Mouse (Mus musculus) testis, adult 2 months (tissue): ENCODE measurements around the gene Tbc1d24. TPM values are rescaled to one million over a fixed set of nuclear protein-coding genes. Genes with fewer than 3 reads are reported as not detected.

ENCODE experiments used
- H3K27ac ChIP-seq: fragments of 200-500 bp; 2 replicates; pipeline ENCODE4 v1.5.1; 2012; ENCODE audit warnings: low read depth, low read length; ENCODE audit not compliant: control insufficient read depth, insufficient read depth
- H3K27me3 ChIP-seq: fragments of 200-500 bp; 2 replicates; pipeline ENCODE4 v1.6.1; 2012; ENCODE audit warnings: mild to moderate bottlenecking, low read length, moderate library complexity; ENCODE audit not compliant: control insufficient read depth, insufficient read depth
- H3K36me3 ChIP-seq: fragments of 200-500 bp; 2 replicates; pipeline ENCODE4 v1.6.1; 2012; ENCODE audit warnings: mild to moderate bottlenecking, low read length; ENCODE audit not compliant: control insufficient read depth, insufficient read depth
- H3K4me1 ChIP-seq: fragments of 200-500 bp; 2 replicates; pipeline ENCODE4 v1.6.1; 2012; ENCODE audit warnings: low read length; ENCODE audit not compliant: control insufficient read depth, insufficient read depth
- H3K4me3 ChIP-seq: fragments of 200-500 bp; 2 replicates; pipeline ENCODE4 v1.5.1; 2012; ENCODE audit warnings: low read depth, mild to moderate bottlenecking, low read length, moderate library complexity, mixed read lengths; ENCODE audit not compliant: control insufficient read depth
- CTCF ChIP-seq: fragments of 200-500 bp; IDR thresholded peaks from 2 replicates; pipeline ENCODE4 v1.5.1; 2012; ENCODE audit warnings: low read depth, mild to moderate bottlenecking, inconsistent platforms, low read length, moderate library complexity; ENCODE audit not compliant: control insufficient read depth, insufficient read depth, insufficient replicate concordance
- POLR2A ChIP-seq: fragments of 200-500 bp; IDR thresholded peaks from 2 replicates; pipeline ENCODE4 v1.6.1; 2012; ENCODE audit warnings: low read depth, mild to moderate bottlenecking, inconsistent platforms, low read length, moderate library complexity; ENCODE audit not compliant: control insufficient read depth
- polyA plus RNA-seq: library from polyadenylated mRNA; depleted of rRNA; stranded (reverse); fragments of >200 nt; gene quantifications from 2 replicates; pipeline ENCODE4 v1.2.3, GENCODE M21; 2012

Gene Tbc1d24
- polyA plus RNA-seq, 1 experiment = 9.5 TPM

GRCm38 (mm10) chr17:24155742-24156141, 49.6 kb downstream of the Tbc1d24 start:
- peaks cover 10% of the 10 kb centered on the region for H3K4me1 ChIP-seq
- no peaks in the 10 kb centered on the region; the same call in 1 of the 2 replicates for H3K36me3 ChIP-seq
- no peak overlapping the region for H3K27ac ChIP-seq
- TF ChIP-seq POLR2A = no peak
- TF ChIP-seq CTCF = no peak
- no peaks in the 10 kb centered on the region for H3K27me3 ChIP-seq
- no peak overlapping the region for H3K4me3 ChIP-seq

GRCm38 (mm10) chr17:24154463-24154862, 50.9 kb downstream of the Tbc1d24 start:
- no peak overlapping the region for H3K4me3 ChIP-seq
- no peak overlapping the region for H3K27ac ChIP-seq
- H3K4me1 ChIP-seq = peaks cover 10% of the 10 kb centered on the region
- H3K36me3 ChIP-seq = no peaks in the 10 kb centered on the region; the same call in 1 of the 2 replicates
- H3K27me3 ChIP-seq = no peaks in the 10 kb centered on the region
- TF ChIP-seq CTCF (no peak), POLR2A (no peak)

GRCm38 (mm10) chr17:24151890-24152563, 53.3 kb downstream of the Tbc1d24 start:
- Histone ChIP-seq H3K27me3 (no peaks in the 10 kb centered on the region), H3K4me3 (peak overlapping the region; percentile 94), H3K27ac (peak overlapping the region; percentile 84), H3K4me1 (peaks cover 10% of the 10 kb centered on the region), H3K36me3 (no peaks in the 10 kb centered on the region; the same call in 1 of the 2 replicates)
- TF ChIP-seq POLR2A = peak; percentile 63
- peak; percentile 61; the same call in 1 of the 2 replicates for TF ChIP-seq CTCF

GRCm38 (mm10) chr17:24151382-24151781, 54.0 kb downstream of the Tbc1d24 start:
- Histone ChIP-seq H3K4me3 (peak overlapping the region; percentile 94), H3K36me3 (no peaks in the 10 kb centered on the region; the same call in 1 of the 2 replicates), H3K27me3 (no peaks in the 10 kb centered on the region), H3K4me1 (peaks cover 10% of the 10 kb centered on the region), H3K27ac (peak overlapping the region; percentile 84)
- TF ChIP-seq CTCF (no peak), POLR2A (no peak)

GRCm38 (mm10) chr17:24150824-24151223, 54.5 kb downstream of the Tbc1d24 start, which contains the start of gene Pdpk1:
TSS of gene Pdpk1 (minus strand) at chr17:24150924.
- Histone ChIP-seq H3K36me3 (no peaks in the 10 kb centered on the region; the same call in 1 of the 2 replicates), H3K27me3 (no peaks in the 10 kb centered on the region), H3K4me1 (peaks cover 10% of the 10 kb centered on the region), H3K4me3 (peak within 1 kb of the TSS; percentile 94), H3K27ac (peak within 1 kb of the TSS; percentile 84)
- TF ChIP-seq POLR2A (peak; percentile 36; the same call in 1 of the 2 replicates), CTCF (no peak)

- peaks cover 10% of the 10 kb centered on the region for H3K4me1 ChIP-seq
- H3K27ac ChIP-seq = no peak overlapping the region; the same call in 1 of the 2 replicates
- H3K27me3 ChIP-seq = no peaks in the 10 kb centered on the region
- no peak for TF ChIP-seq POLR2A
- TF ChIP-seq CTCF = no peak
- H3K36me3 ChIP-seq = no peaks in the 10 kb centered on the region; the same call in 1 of the 2 replicates
- H3K4me3 ChIP-seq = peak overlapping the region; percentile 63
Observed at GRCm38 (mm10) chr17:24149421-24149820, 55.9 kb downstream of the Tbc1d24 start.

GRCm38 (mm10) chr17:24142897-24143296, 62.5 kb downstream of the Tbc1d24 start:
- Histone ChIP-seq H3K27ac (no peak overlapping the region), H3K4me1 (peaks cover 7% of the 10 kb centered on the region), H3K4me3 (peak overlapping the region; percentile 50), H3K36me3 (no peaks in the 10 kb centered on the region), H3K27me3 (no peaks in the 10 kb centered on the region)
- TF ChIP-seq POLR2A (no peak), CTCF (no peak)

- H3K27ac ChIP-seq = peak overlapping the region; percentile 85
- H3K4me1 ChIP-seq = peaks cover 9% of the 10 kb centered on the region
- peak overlapping the region; percentile 95 for H3K4me3 ChIP-seq
- TF ChIP-seq POLR2A (peak; percentile 51), CTCF (no peak)
- no peaks in the 10 kb centered on the region for H3K36me3 ChIP-seq
- no peaks in the 10 kb centered on the region for H3K27me3 ChIP-seq
Observed at GRCm38 (mm10) chr17:24141425-24141920, 63.9 kb downstream of the Tbc1d24 start.
